Mouse (Mus musculus) hindlimb bud, embryonic 11.5 days (tissue): Measurements from ENCODE around the gene Mup14.
"Not testable (repeated sequence)": the region's sequence is repeated elsewhere in the genome, so short reads cannot be mapped to it uniquely, and the experiment has no call there.

Experiments
- DNase-seq: peaks from one replicate; pipeline ENCODE4 v3.0.0-alpha.2; 2012; ENCODE audit warnings: low read depth, low spot score; ENCODE audit errors: extremely low spot score

Mup14 gene

GRCm38 (mm10) chr4:61303900-61304299, at the start of gene Mup14:
Gene Mup14 (minus strand): TSS chr4:61304000.
- not testable (repeated sequence) for DNase-seq

GRCm38 (mm10) chr4:61338108-61338507, 34.3 kb upstream of the Mup14 start:
- DNase-seq, result not testable (repeated sequence)
